Mouse (Mus musculus): ENCODE measurements around the gene Luc7l.
A peak's percentile ranks its signal among the peaks of the same experiment; 100 is the strongest.

DNA sequence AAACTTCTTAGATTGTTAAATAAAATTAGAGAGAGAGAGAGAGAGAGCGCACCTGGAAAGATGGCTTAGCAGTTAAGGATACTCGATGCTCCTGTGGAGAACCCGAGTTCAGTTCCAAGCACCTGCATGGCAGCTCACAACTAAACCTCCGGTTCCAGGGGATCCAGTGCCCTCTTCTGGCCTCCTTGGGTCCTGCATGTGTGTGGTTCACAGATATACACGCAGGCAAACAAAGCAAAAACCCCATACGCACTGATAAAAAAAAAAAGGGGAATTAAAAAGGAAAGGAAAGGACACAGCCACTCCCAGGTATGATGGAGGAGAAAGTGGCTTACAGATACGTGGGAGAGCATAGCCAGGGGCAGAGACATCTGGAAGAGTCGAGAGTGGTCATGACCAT is 19.8 kb upstream of the Luc7l start:
- no peak for TF ChIP-seq HCFC1 (IDR thresholded peaks at IDR 0.05; ENCODE audit: borderline replicate concordance, insufficient read depth, low read length)
- TF ChIP-seq MAFK (IDR thresholded peaks at IDR 0.05; ENCODE audit: insufficient read depth, low read depth, low read length): no peak
- TF ChIP-seq CHD2 (IDR thresholded peaks at IDR 0.05; ENCODE audit: low read depth, low read length): no peak
- TF ChIP-seq ZNF384 (IDR thresholded peaks at IDR 0.05; ENCODE audit: low read depth, low read length): peak; percentile 64; the same call in 1 of the 2 replicates
- peak; percentile 16; the same call in 1 of the 2 replicates for TF ChIP-seq ZC3H11A (IDR thresholded peaks at IDR 0.05; ENCODE audit: borderline replicate concordance, low read depth, low read length)

All from ES-E14 (cell line).